Mouse (Mus musculus) stomach, embryonic 16.5 days (tissue): ENCODE data around the gene Slc35b2. TPM values are rescaled to one million over a fixed set of nuclear protein-coding genes. Genes with fewer than 3 reads are reported as not detected.

Source experiments
- ATAC-seq: fragments of 200-750 bp; cut with Nextera tagmentation; 2 replicates; pipeline ENCODE4 v1.8.0; 2017; ENCODE audit warnings: moderate number of reproducible peaks, moderate TSS enrichment; ENCODE audit not compliant: insufficient read depth, low FRiP score
- H3K27ac ChIP-seq: fragments of 300-500 bp; sonication (generic); 2 replicates; pipeline ENCODE4 v1.5.1; 2014; ENCODE audit warnings: low read length
- H3K27me3 ChIP-seq: fragments of 300-500 bp; sonication (generic); 2 replicates; pipeline ENCODE4 v1.6.1; 2014; ENCODE audit warnings: low read length, control low read depth, mixed read lengths; ENCODE audit not compliant: control insufficient read depth, insufficient read depth
- H3K36me3 ChIP-seq: fragments of 300-500 bp; sonication (generic); 2 replicates; pipeline ENCODE4 v1.6.1; 2014; ENCODE audit warnings: low read length; ENCODE audit not compliant: control insufficient read depth, insufficient read depth
- H3K4me1 ChIP-seq: fragments of 300-500 bp; sonication (generic); 2 replicates; pipeline ENCODE4 v1.6.1; 2014; ENCODE audit warnings: low read length, control low read depth, mixed read lengths; ENCODE audit not compliant: control insufficient read depth, insufficient read depth
- H3K4me2 ChIP-seq: fragments of 300-500 bp; sonication (generic); 2 replicates; pipeline ENCODE4 v1.6.1; 2014; ENCODE audit warnings: low read depth, low read length, mixed read lengths
- H3K4me3 ChIP-seq: fragments of 300-500 bp; sonication (generic); replicated peaks from 2 replicates; pipeline ENCODE4 v1.5.1; 2014; ENCODE audit warnings: mild to moderate bottlenecking, low read length
- H3K9ac ChIP-seq: fragments of 300-500 bp; sonication (generic); 2 replicates; pipeline ENCODE4 v1.6.1; 2014; ENCODE audit warnings: low read length
- H3K9me3 ChIP-seq: fragments of 300-500 bp; sonication (generic); replicated peaks from 2 replicates; pipeline ENCODE4 v1.6.1; 2016; ENCODE audit warnings: low read length, control low read depth; ENCODE audit not compliant: control insufficient read depth
- WGBS: fragments of 180-500 bp; shearing (Covaris S2); extraction: QIAGEN DNeasy Blood & Tissue Kit; methylation state at CpG from one replicate; pipeline ENCODE4 v1.1.7; 2014; 5-methylcytosine and 5-hydroxymethylcytosine counted together
- polyA plus RNA-seq: library from polyadenylated mRNA; unstranded; fragments of >200 nt; fragmentation: Nextera tagmentation; extraction: Ambion mirVana; gene quantifications from 2 replicates; pipeline ENCODE4 v1.2.1, GENCODE M21; 2015

Slc35b2 gene
- polyA plus RNA-seq, 1 experiment from 2014 or later = 117 TPM

DNA sequence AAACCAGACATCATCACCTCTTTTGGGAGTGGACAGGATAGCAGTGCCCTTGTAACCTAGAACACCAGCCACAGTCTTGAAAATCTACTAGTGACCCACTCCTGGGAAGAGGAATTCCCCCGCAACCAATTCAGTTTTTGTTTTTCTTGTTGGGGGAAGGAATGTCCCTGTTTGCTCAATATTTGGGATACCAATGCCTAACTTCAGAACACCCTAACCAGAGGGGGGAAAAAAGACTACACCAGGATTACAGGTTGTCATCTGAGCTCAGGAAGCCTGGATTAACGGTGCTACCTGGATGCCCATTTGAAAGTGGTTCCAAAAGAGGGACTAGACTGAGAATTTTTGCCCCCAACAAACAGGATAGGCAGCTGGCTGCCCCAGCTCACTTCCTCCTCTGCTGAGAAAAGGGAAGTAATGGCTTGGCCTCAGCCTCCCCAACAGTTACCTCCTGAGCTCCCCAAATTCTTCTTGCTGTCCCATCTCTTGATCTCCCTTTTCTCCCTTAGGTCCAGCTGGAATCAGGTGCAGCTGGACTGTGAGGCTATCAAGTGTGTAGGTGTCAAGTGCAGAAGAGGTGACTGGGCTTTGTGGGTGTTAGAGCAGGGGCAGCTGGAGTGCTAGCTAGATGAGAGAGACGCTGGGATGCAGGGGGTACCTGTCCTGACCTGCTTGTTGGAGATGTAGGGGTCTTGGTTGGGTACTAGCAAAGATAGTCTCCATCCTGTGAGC lies 7.0 kb upstream of the Slc35b2 start:
- Histone ChIP-seq H3K27ac (no peak overlapping the region), H3K36me3 (no peaks in the 10 kb centered on the region), H3K4me3 (peak overlapping the region; percentile 72), H3K27me3 (peaks cover 9% of the 10 kb centered on the region), H3K9ac (peak overlapping the region; percentile 76), H3K9me3 (no peaks in the 10 kb centered on the region), H3K4me2 (peak overlapping the region; percentile 97), H3K4me1 (peaks cover 4% of the 10 kb centered on the region; the same call in 1 of the 2 replicates)
- ATAC-seq = no peak
- WGBS = 63% methylated on average over 3 of the region's 3 CpGs

DNA sequence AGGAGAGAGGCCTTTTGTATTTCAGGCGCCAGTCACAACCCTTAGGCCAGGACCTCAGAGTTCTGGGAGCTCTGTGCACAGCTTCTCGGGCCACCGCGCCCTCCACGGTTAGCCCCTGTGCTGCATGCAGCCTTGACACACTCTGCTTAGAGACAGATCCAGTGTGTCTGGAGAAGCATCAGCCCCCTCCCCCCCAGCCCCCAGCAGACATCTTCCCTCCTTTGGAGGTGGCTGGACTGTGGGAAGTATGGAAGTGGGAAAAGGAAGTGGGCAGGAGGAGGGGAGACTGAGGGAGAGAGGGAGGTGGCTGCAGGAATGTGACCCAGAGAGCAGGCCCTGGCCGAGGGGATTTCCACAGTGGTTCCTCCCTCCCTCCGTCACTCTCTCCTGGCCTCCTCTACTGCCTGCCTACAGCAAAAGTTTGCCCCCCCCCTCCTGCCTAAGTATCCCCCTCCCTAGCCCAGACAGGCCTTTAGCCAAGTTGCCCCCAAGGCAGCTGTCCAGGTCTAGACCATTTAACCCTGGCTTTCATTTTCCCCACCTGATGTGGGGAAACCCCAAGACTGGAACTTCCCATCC lies 6.3 kb upstream of the Slc35b2 start:
- peak overlapping the region; percentile 12; the same call in 1 of the 2 replicates for H3K4me2 ChIP-seq
- WGBS = 53% methylated on average over 6 of the region's 7 CpGs
- no peaks in the 10 kb centered on the region for H3K36me3 ChIP-seq
- no peak for ATAC-seq
- peak overlapping the region; percentile 18 for H3K4me3 ChIP-seq
- peaks cover 4% of the 10 kb centered on the region; the same call in 1 of the 2 replicates for H3K4me1 ChIP-seq
- H3K27ac ChIP-seq = no peak overlapping the region
- H3K9me3 ChIP-seq = no peaks in the 10 kb centered on the region
- H3K9ac ChIP-seq = peak overlapping the region; percentile 31
- H3K27me3 ChIP-seq = peaks cover 9% of the 10 kb centered on the region

DNA sequence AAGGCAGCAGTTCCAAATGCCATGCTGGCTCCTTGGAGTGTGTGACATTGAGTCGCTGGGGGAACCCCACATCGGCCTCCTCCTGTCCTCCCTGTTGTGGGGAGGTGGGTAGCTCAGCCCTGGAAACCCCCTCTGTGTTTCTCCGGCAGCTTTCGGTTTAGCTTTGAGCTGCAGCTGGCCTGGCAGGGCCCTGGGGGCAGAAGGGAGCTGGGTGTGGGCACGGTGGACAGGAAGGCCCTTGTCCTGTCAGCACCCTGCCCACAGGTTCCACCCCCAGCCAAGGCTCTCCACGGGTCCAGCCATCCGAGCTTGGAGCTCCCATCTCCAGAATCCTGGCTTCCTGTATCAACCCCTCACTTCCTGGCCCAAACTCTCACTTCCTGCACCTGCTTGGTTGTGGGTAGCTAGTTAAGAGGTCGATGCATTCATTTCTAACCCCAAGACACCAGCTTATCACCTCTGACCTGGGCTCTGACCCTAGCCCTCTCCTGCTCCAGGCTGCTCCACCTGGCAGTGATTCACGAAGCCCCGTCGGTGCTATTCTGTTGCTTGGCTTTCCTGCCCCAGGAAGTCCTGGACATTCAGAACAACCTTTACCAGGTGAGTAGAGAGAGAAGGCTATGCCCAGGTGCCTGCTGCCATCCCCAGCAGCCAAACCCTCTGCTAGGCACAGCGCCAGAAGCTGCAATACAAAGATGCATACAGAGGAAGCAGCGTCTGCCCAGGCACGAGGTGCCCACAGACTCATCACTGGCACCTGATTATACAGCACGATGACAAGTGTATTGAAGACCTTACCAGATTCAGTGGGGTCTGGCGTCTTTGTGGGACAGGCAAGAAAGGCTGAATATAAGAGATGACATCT lies 5.4 kb upstream of the Slc35b2 start:
- H3K4me3 ChIP-seq = no peak overlapping the region
- H3K9me3 ChIP-seq = no peaks in the 10 kb centered on the region
- H3K27ac ChIP-seq = no peak overlapping the region
- H3K36me3 ChIP-seq = no peaks in the 10 kb centered on the region
- peaks cover 4% of the 10 kb centered on the region; the same call in 1 of the 2 replicates for H3K4me1 ChIP-seq
- WGBS = 71% methylated on average over 16 of the region's 16 CpGs
- H3K4me2 ChIP-seq = no peak overlapping the region
- H3K27me3 ChIP-seq = peaks cover 9% of the 10 kb centered on the region
- 0 out of 2 replicates have a peak overlapping the region, but pooled peaks have one; percentile 16 for H3K9ac ChIP-seq
- ATAC-seq = no peak

DNA sequence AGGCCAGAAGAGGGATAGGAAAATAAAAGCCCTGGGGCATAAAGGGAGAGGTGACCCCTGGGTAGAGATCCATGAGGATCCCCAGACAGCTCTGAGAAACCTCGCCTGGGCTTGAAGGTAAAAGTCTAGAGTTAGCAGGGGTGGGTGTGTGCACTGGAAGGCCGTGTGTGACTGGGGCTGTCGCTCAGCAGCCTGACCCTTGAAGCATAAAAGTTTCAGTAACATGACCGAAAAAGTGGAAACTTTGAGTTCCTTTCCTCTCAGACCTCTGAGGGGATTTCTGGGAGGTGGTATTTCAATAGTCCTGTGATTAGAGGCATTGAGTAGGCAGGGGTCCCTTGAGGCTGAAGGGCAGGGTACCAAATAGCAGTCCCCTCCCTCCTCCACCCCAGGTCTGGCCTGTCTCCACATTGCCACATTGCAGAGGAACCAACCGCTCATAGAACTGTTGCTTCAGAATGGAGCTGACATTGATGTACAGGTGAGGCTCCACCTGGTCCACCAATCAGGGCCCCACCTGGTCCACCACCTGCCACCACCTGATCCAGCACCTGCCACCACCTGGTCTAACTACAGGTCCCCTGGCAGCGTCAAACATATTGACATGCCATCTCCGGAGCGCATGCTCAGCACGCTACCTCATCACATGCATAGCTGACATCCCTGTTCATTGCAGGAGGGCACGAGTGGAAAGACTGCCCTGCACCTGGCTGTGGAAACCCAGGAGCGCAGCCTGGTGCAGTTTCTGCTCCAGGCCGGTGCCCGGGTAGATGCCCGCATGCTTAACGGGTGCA lies 3.7 kb upstream of the Slc35b2 start:
- H3K4me3 ChIP-seq = no peak overlapping the region
- no peak overlapping the region for H3K4me2 ChIP-seq
- ATAC-seq = no peak
- H3K9ac ChIP-seq = no peak overlapping the region
- H3K9me3 ChIP-seq = no peaks in the 10 kb centered on the region
- H3K27me3 ChIP-seq = peaks cover 9% of the 10 kb centered on the region
- H3K27ac ChIP-seq = no peak overlapping the region
- no peaks in the 10 kb centered on the region for H3K36me3 ChIP-seq
- WGBS = 83% methylated on average over 15 of the region's 15 CpGs
- H3K4me1 ChIP-seq = peaks cover 9% of the 10 kb centered on the region

DNA sequence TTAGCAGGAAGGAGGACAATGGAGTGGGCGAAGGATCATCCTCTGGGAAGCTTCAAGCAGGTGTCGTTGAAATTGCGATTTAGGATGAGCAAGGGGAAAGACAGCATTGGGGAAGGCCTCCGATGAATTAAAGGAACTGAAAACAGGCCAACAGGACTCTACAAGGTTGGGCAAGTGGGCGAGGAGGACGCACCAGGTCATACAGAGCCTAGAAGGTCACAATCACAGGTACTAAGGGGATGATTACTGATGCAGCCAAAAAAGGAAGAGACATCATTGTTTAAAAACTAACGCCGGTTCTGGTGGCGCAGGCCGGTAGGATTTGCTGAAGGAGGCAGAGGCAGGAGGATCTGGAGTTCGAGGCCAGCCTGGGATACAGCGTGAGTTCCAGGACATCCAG lies 458 bp upstream of the Slc35b2 start:
- Histone ChIP-seq H3K36me3 (peaks cover 13% of the 10 kb centered on the region), H3K27me3 (no peaks in the 10 kb centered on the region), H3K4me2 (no peak overlapping the region), H3K4me3 (no peak overlapping the region), H3K9me3 (no peaks in the 10 kb centered on the region), H3K4me1 (peaks cover 14% of the 10 kb centered on the region), H3K9ac (no peak overlapping the region), H3K27ac (no peak overlapping the region)
- no peak for ATAC-seq
- 68% methylated on average over 12 of the region's 12 CpGs for WGBS

DNA sequence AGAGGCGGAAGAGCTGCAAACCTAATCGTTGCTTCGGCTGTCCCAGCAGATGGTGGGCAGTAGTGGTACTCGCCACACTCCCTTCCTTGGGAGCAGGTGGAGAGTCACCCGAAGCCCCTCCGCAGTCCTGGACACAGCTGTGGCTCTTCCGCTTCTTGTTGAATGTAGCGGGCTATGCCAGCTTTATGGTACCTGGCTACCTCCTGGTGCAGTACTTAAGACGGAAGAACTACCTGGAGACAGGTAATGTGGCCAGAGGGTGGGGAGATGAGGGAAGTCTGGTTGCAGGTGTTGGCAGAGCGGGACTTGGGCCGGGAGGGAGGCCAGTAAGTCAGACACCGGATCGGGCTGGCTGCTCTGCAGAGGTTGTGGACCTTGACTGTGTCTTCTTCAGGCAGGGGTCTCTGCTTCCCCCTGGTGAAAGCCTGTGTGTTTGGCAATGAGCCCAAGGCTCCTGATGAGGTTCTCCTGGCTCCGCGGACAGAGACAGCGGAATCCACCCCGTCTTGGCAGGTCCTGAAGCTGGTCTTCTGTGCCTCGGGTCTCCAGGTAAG lies 934 bp downstream of the Slc35b2 start:
- Histone ChIP-seq H3K9me3 (no peaks in the 10 kb centered on the region), H3K27me3 (no peaks in the 10 kb centered on the region), H3K4me2 (peak overlapping the region; percentile 98), H3K9ac (peak overlapping the region; percentile 98), H3K4me1 (peaks cover 15% of the 10 kb centered on the region), H3K4me3 (peak overlapping the region; percentile 96), H3K36me3 (peaks cover 26% of the 10 kb centered on the region), H3K27ac (peak overlapping the region; percentile 84)
- no peak for ATAC-seq
- WGBS = 6% methylated on average over 18 of the region's 18 CpGs

DNA sequence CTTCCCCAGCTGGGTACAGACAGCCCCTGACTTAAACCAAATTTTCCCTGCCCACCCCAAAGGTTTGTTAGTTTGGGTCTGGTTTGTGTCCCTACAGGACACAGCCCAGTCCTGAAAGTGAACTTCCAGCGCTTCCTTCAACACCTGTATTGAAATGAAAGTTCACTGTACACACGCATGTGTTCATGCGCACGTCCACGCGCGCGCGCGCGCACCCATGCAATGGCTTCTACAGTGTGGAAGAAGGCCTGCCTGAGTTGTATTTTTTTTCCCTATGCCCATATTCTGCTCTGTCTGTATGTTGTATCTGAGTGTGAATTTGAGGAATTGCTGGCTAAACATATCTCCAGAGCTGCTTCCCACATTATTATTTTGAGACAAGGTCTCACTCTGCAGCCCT lies 1.4 kb downstream of the Slc35b2 start:
- Histone ChIP-seq H3K36me3 (peaks cover 30% of the 10 kb centered on the region), H3K9ac (peak overlapping the region; percentile 98), H3K4me3 (peak overlapping the region; percentile 96), H3K27ac (peak overlapping the region; percentile 84; the same call in 1 of the 2 replicates), H3K27me3 (no peaks in the 10 kb centered on the region), H3K4me1 (peaks cover 20% of the 10 kb centered on the region), H3K9me3 (no peaks in the 10 kb centered on the region), H3K4me2 (peak overlapping the region; percentile 98)
- 89% methylated on average over 11 of the region's 11 CpGs for WGBS
- ATAC-seq = no peak

DNA sequence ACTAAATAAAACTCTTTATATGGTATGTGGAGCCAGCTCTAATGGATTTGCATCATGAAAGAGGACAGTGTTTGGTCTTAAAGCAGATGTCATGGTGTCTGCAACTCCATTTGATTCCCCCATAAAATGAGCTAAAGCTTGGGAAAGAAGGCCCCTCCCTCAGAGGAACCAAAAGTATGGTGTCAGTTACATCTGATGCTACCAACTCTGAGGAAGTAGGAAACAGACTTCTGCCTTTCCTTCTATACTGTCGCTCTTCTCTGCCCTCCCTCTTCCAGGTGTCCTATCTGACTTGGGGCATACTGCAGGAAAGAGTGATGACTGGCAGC lies 2.3 kb downstream of the Slc35b2 start:
- Histone ChIP-seq H3K4me2 (no peak overlapping the region), H3K27ac (no peak overlapping the region), H3K9me3 (no peaks in the 10 kb centered on the region), H3K36me3 (peaks cover 38% of the 10 kb centered on the region), H3K4me3 (no peak overlapping the region), H3K4me1 (peaks cover 21% of the 10 kb centered on the region), H3K27me3 (no peaks in the 10 kb centered on the region), H3K9ac (no peak overlapping the region)
- 81% methylated on average over 1 of the region's 1 CpGs for WGBS
- ATAC-seq = no peak
